Mouse (Mus musculus) induced T-regulatory cell, adult 2 months (primary cell): ENCODE measurements at regions not wholly inside any gene's neighbourhood (a gene's known extent, or its start where the extent isn't known, plus 50 kb on each side); places are given as distances from the start of the nearest gene placed in this dataset.

Experiments
- DNase-seq: peaks from one replicate; pipeline ENCODE4 v3.0.0-alpha.2; 2012; ENCODE audit warnings: low read depth

DNA sequence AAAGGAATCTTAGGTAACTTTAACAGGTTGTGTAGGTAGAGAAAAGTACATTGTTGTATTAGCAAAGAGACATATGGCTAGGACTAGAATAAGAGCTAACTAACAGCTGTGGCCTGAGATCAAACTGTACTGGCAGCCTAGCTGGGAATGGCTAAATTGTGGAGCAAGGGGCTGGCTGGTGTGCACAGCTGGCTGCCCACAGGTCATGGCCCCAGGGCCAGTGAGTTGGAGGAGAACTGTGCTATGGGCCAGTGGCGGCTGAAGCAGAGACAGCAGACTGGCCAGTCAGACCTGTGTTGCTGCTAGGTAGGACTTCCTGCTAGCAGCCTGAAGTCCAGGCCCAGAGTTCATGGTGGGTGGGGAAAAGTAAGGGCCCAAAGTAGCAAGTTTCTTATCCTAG, 394.6 kb downstream of the Hace1 start:
- DNase-seq = no peak

DNA sequence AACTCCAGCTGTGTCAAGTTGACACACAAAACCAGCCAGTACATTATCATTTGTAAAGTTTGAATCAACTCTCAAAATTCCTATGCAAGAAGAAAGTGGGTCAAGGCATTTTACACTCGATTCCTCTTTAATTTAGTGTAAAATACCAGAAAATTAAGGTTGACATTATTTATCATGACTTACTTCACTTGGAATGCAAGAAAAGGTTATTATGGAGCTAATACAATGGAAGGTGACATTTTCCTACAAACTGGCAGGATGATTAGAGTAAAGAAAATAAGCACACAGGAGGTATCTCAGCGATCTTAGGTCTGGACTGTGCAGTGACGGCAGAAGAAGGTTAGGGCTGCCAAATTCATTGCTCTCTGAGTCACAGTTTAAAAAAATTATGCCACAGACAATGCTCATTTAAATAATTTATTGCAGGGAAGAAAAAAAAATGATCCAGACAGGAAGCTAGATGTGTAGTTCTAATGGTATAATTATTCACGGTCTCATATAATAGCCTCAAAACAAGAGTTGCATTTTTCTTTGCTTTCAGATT, 405.2 kb downstream of the Hace1 start:
- DNase-seq = no peak

DNA sequence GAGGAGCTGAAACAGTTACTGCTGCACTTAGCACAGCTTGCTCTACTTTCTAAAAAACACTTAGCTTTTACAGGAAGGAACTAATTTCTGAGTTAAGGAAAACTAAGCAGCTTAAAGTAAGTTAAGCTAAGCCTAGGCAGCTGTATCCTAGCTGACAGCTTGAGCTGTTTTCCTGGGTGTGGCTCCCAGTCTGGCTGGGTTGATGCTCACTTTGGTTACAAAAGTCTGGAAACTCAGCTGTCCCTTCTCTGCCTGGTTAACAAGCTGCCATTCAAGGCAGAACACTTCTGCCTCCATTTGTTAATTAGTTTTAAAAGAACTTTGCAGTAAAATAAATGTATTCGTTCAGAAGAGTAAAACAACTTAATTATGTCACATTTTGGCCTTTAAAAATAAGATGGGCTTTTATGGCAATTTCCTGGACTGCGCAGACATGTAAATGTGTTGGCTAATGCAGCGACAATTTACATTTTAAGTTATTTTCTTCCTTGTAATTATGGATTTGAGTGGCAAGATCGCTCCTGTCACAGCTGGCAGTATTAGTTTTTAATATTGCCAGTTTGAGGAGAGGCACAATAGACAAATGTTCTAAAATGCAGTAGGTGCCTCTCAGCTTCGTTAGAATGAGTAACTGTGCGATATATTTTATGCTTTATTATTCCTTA, 406.2 kb downstream of the Hace1 start:
- DNase-seq = no peak

DNA sequence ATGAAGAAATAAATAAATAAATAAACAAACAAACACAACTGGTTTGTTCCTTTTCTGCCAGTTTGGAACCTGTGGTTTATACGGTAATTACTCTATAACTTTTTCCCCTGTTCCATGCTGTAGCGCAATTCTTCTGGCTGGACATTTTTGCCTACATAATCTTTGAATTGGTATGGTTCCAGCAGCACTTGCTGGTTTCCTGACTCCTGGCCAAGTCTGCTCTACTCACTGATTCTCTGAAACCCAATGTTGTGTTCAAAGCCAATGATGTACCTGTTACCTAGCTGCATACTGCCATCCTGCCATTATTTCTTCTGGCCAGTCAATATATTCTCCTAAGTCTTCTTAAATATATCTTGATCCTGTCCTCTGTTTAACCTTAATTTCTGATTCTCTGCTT, 408.7 kb downstream of the Hace1 start:
- no peak for DNase-seq

DNA sequence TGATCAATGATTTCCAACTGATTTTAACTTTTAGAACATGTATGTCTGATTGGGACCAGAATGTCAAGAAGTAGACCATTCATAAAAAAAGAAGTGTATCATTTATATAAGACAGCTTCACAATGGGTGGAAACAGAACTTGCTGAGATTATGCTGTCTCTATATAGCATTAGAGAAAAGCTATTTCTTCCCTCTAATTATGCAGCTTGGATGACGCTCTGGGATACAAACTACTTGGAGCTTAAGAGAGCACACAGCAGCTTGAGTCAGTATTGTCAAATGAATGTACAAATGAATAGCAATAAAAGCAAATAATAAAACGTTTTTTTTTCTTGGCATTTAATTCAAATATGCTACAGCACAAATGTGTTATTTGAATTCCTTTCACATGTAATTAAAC, 428.7 kb downstream of the Hace1 start:
- no peak for DNase-seq

DNA sequence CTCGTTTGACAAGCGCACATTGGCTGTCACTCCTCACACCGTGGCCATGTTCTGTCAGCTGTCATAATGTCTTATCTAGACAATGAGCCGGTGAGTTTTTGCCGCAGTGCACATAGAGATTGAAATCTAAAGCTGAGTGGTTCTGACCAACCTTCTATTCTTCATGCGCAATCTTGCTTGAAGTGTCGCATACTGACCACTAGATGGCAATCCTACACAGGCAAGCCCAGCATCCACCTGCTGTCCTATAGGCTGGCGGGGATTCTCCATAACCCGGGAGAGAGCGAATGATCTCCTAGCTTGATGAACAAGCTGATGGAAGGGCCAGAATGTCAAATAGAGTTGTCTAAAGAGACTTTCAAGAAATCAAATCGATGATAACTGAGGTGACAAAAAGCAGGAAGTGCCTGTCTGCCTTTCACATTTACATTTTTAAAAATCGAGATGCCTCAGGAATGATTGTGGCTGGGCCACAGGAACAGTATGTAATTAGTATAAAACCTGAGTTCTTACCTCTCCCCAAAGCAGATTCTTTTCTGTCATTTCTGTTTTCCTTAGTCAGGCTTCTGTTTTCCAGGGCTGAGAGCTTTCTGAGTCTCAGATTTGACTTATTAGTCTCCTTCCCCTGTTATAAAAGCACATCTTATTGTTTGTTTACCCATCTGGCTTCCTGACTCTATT, 434.4 kb downstream of the Hace1 start:
- DNase-seq = peak; percentile 32

DNA sequence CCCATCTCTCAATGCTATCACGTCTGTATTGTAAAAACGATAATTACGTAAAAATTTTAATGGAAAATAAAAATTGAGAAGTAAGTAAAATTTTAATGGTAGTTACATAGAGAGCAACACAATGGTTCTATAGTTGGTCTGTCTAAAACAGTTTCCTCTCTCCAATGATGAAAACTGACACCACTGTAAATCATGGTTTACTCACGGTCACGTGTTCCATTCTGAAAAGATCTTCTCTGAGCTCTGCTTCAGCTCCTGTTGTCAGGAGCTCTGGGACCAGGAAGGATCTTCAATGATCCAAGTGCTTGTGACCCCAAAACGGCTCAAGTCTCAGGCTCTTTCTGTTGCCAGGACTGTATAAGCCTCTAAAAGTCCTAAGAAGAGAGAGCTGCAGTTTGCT, 435.0 kb downstream of the Hace1 start:
- no peak for DNase-seq

DNA sequence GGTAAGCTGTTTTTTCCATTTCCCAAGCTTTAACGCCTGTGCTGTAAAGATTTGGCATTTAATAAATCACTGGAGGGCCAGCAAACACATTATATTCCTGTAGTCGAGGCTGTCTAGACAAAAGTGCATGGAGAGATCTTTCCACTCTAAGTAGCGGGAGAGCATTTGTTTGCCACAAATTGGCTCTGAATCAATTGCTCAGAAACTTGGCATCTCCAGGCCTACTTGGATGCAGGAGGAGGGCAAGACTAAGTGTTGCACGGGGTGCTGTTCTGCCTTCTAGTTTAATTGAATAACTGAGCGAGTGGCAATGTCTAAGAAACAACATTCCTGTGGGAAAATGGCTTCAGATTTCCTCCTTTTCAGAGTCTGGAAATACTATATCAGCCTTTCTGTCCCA, 438.7 kb downstream of the Hace1 start:
- no peak for DNase-seq

DNA sequence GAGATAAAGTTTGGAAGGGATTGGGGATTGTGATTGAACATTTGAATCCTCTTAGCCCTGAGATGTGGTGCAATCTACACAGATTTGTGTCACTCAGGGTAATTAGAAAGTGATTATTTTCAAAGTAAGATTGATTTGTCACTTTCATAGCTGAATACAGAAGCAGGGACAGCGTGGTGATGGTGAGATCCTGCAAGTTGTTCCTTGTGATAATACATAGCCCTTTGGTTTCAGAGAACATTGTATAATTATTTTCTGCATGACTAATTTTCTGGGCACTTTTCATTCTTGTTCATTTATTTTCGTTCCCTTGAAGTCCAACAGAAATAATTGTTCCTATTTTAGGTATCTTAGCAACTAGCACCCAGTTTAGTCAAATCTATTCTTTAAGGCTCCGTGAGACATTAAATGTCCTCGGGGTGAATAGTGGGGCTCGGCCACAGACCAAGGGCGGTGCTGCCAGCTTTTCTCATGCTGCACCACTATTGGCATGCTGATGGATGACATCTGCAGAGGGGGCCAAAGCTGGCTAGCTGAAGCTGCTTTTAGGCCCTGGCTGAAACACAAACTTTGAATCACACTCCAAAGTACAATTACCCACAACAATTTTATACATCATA, 468.0 kb downstream of the Hace1 start:
- no peak for DNase-seq

DNA sequence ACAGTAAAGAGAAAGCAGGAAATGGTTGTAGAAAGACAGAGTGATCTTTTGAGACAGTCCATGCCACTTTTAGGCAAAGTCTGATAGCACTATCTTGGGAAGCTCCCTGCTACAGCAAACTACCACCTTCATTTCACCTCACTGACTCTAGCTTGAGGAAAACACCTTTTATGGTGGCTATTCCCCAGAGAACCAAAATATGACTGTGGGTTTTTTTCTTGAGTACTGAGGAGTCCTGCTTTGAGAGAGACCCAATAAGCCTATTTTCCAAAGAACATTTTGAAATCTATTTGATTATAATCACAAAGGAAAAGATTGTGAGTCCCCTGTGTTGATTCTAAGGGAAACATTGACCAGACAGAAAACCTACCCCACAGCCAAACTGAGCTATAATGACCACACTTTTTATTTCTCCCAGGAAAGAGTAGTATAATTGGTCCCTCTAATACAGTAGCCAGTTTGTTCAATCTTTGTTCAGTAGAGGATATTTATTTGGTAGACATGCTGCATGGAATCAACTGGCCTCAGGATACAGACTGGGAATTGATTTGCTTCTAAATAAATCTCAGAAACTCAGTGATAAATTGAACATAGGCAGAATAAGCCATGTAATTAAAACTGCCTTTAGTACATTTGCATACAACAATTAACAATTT, 468.6 kb downstream of the Hace1 start:
- no peak for DNase-seq

DNA sequence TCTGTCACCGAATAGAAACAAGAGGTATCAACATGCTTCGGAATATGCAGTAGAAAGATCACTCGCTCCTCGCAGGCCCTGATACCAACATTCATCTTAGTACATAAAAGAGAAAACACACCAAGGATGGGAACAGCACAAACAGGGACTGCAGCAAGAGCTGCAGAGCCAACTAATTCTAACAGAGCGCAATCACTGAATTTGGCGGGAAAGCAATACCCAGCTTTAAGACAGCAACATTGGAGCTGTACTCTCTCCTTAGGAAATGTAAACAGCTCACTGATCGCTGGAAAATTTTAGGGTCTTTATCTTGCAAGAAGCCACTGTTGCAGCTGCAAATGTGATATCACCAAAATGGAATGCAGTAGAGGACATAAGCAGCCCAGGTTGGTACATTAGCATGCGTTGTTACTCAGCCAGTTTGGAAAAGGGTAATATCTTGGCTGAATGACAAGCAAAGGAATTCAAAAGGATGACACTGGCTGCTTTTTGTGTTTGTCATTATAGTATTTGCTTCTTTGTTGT, 469.3 kb downstream of the Hace1 start:
- DNase-seq = no peak

DNA sequence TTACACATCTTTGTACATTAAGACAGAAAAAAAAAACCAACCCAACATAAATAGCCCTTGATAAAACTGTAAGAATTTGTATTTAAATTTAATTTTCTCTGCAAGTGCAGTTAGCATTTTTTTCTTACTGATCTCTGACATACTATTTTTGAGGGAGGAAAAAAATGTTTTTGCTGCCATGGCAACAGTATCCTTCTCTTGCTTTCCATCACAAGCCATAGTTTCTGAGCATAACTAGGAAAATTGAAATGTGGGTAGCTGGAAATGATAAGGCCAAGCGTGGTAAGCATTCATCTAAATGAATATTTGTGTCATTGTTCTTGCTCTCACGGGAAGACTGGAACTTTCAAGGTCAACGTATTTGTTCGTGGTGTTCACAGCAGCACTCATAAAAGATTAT, 470.0 kb downstream of the Hace1 start:
- no peak for DNase-seq

DNA sequence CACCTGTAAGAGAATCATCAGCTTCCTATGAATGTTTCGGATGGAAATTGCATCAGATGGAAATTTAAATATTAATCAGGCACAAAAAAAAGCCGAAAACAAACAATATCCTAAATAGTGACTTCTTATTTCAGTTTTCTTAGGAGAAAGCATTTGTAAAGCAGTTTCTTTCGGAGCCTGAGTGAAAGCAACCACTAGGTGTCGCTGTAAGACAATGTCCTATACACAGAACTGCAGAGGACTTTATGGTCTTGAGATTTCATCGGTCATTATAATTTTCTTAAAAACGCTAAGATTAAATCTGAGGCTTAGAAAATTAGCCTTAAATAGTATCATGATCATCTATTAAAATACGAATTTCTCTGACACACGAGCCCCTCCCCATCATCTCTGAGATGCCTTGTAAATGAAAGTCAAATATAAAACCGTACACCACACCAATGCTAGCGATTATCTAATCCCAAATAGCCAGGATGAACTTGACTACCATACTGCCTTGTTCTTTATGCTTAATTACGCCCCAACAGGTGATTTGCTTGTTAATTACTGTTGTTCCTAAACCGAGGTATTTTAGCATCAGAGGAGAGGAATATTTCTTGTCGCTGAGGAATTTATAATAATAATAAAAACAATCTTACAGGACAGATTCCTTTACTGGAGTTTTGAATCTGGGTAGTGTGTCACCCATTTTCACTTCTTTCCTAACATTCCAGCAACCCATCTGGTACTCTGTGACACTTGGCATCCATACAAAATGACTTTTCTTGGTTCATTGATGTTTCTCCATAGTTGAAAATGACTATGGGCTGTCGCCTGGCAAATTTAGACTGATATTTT, 480.0 kb downstream of the Hace1 start:
- peak; percentile 43 for DNase-seq

DNA sequence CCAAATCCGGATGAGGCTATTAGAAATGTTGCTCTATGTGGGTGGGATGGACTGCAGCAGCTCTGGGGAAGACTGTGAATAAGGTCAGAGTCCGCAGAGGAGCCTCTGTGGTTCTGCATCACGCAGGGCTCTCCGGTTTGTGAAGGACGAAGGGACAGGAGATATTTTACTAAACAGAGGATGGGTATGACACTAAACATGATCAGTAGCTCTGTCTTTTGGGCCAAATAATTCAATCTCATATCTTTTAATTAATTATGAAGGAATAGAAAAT, 480.5 kb downstream of the Hace1 start:
- no peak for DNase-seq

DNA sequence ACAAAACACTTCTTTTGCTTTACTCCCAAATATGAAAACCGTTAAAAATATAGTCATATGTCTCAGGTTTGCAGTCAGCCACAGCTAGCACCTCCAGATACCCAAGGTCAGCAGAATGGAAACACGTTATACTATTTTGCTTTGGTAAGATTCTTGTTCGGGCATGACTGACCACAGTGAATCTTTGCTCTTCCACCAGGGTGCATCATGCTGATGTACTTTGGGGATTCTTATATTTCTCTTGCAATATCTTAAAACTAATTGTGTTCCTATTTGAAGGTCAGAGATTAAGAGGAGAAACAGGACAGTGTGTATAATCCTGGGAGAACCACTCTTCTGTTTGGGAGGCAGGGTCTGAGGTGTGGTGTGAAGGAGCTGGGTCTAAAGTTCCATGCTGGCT, 481.7 kb downstream of the Hace1 start:
- DNase-seq = no peak

DNA sequence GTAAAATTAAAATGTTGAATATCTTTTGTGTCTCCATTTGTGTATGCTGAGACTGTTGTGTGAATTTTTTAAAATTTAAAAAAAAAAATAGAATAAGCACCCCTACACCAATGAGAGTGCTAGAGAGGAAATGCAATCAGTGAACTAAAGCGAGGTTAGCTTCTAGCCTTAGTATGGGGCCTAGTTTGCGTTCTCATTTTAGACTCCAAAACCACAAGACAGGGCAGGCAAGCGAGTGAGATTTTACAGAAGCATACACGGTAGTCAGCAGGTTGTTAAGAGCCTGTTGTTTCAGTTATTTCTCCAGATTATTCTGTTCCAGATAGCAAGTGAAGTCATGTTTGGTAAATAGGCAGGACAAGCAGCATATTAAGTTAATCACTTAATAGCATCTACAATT, 486.2 kb downstream of the Hace1 start:
- no peak for DNase-seq

DNA sequence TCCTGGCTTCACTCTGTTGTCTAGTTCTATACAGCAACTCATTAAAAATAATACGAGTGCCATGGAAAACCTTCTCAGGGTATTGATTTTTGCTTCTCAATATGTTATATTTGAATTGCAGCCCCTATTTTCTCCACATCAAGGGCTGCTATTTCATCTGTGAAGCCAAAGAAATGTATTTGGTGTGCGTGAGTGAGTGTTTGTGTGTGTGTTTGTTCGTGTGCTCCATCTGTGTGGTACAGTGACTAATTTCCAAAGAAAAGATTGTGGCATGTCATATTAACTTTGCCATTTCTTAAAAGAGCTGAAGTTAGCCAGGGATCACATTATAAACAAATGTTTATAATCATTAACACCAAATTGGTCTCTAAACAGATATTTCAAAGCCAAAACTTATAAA, 493.1 kb downstream of the Hace1 start:
- DNase-seq = no peak

DNA sequence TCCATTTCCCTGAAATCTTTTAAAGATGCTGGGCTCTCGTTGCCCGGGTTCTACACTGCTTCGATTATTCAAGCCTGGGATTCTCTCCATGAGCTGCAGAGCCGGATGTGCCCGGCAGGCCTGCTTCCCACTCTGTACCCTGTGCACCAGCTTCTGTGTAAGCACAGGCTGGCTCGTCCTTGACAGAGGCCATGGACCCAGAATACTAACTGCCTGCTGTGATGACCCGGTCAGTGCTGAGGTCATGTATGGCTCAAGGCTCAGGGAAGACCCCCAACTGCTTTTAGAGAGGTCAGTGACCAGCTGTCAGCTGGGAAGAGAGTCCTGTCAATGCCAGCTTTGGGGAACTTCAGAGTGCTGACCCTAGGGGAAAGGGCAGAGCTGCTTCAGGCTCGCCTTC, 493.6 kb downstream of the Hace1 start:
- DNase-seq = no peak

DNA sequence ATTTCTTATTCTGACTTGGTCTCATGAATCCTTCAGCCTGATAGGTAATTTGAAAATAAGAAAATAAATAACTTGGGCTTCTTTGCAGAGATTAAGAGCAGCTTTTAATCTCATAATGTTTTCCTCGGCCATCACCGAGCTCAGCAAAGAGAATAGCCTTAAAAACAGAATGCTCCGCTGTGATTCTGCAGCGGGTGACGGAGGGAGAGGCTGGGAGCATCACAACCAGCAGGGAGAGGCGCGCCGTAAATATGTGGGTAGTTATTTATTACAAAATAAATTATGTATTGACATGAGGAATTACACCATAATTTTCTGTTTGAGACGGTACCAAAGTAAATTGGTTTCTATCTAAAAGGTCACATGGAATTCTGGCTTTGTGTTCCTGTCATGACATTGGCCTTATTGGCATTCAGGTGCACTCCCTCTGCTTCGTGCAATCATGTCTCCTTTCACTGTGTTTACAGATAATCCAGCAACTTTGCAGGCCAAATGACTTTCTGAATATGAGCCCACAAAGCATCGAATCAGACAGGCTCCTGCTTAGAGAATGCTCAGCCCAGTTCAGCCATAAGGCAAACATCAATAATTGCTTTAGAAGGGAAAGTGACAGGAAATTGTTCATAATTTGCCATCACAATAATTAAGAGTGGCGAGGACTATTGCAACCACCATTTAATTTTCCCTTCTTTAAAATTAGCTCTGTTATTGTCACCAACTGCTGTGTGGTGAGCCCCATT, 494.4 kb downstream of the Hace1 start:
- no peak for DNase-seq

DNA sequence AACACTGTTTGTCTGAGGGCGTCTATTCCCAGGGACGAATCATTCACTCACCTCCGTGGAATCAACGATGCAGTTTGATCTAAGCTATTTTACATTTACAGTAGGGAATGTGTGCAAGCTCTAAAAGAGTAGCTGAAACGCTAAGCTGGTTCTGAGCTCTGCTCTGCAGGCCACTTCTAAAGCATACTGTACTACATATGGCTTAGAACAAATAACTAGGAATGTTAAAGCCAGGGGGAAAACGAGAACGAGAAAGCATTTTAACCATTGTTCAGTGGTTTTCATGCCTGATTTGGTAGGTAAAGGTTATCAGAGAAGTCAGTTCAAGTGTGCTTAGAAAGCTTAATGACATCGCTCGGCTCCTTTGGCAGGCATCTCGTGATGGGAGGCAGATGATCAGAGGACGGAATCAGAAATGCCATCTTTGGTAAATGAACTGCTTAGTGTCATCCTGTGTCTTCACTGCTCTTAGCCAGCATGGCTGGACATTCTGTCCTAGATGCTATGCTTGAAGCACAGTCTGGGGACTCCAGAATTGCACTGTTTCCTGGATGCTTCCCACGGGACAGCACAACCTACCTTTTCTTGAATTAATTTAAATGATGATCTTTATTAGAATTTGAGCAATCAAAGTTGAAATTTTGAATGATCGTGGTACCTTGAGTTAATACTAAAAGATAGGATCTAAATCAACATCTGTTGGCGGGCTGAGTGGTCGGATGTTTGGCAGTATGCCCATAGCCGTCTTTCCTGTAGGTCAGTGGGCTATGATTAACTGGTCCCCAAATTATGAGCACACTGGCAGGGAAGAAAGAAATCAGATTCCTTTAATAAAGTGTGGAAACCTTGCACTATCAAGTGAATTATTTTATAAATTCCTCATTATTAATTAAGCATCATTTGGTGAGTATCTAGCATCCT, 495.2 kb downstream of the Hace1 start:
- no peak for DNase-seq
